In genomic region chr10:126809587-126809986, GRCm38 (mm10) we compare ENCODE assay signal across 9 mouse cellular contexts.
A peak's percentile ranks its signal among the peaks of the same experiment; 100 is the strongest.
DNase-seq lines count a peak whose midpoint lies in the region; ATAC-seq and TF ChIP-seq lines count a peak whose summit lies in the region.
"Had no signal": no experiment of that assay in that cellular context is flagged by ENCODE, and none has a peak within 500 bp of the region (broad histone marks: within the 10 kb centered on the region; RNA-seq: fewer than 3 reads in every experiment).

No protein-coding gene starts in this region.

- no peaks in the 10 kb centered on the region for H3K36me3 ChIP-seq in heart, embryonic 13.5 days
- no peaks in the 10 kb centered on the region for H3K36me3 ChIP-seq in forebrain, embryonic 10.5 days (replicated peaks)
- no peaks in the 10 kb centered on the region for H3K36me3 ChIP-seq in lung, postnatal 0 days (ENCODE audit: insufficient read depth, low read length)
- H3K36me3 ChIP-seq: G1E had no signal

- TF ChIP-seq EP300 in lung, postnatal 0 days (IDR thresholded peaks at IDR 0.05), result no peak

- peak overlapping the region; percentile 67; the same call in 1 of the 2 replicates for H3K9ac ChIP-seq in heart, embryonic 13.5 days
- H3K9ac ChIP-seq in lung, postnatal 0 days (replicated peaks; ENCODE audit: low read depth), result no peak overlapping the region

- no peak overlapping the region for H3K27ac ChIP-seq in heart, embryonic 13.5 days (replicated peaks)
- H3K27ac ChIP-seq in bone marrow, adult 2 months (ENCODE audit: control insufficient read depth, insufficient read depth, low read depth, low read length, poor library complexity), result no peak overlapping the region
- H3K27ac ChIP-seq in forebrain, embryonic 10.5 days, result no peak overlapping the region
- H3K27ac ChIP-seq in lung, postnatal 0 days (ENCODE audit: low read length), result no peak overlapping the region

- DNase-seq in heart, adult 18-20 months, result no peak
- no peak for DNase-seq in forebrain, embryonic 10.5 days (ENCODE audit: extremely low spot score, low spot score)
- DNase-seq in kidney, postnatal 4 days, result peak; percentile 6 to 30
- DNase-seq in lung, postnatal 0 days (ENCODE audit: low spot score), result peak; percentile 6
- peak; percentile 31 for DNase-seq in right cerebral cortex, postnatal 4 days
- no peak for DNase-seq in gastrocnemius, postnatal 10 days

- no peaks in the 10 kb centered on the region for H3K27me3 ChIP-seq in heart, embryonic 13.5 days (replicated peaks)
- H3K27me3 ChIP-seq in forebrain, embryonic 10.5 days (ENCODE audit: poor library complexity, severe bottlenecking), result no peaks in the 10 kb centered on the region
- H3K27me3 ChIP-seq in lung, postnatal 0 days (replicated peaks; ENCODE audit: insufficient read depth, low read length), result no peaks in the 10 kb centered on the region

- H3K4me2 ChIP-seq in heart, embryonic 13.5 days, result peak overlapping the region; percentile 60
- peak overlapping the region; percentile 51 for H3K4me2 ChIP-seq in lung, postnatal 0 days (replicated peaks; ENCODE audit: low read depth, low read length)

- H3K4me3 ChIP-seq in heart, embryonic 13.5 days, result peak overlapping the region; percentile 45
- H3K4me3 ChIP-seq in bone marrow, adult 2 months (replicated peaks; ENCODE audit: control insufficient read depth, low read depth, low read length), result peak overlapping the region; percentile 22
- peak overlapping the region; percentile 29 for H3K4me3 ChIP-seq in forebrain, embryonic 10.5 days
- H3K4me3 ChIP-seq in lung, postnatal 0 days (ENCODE audit: low read depth, low read length), result peak overlapping the region; percentile 34

- TF ChIP-seq CTCF in bone marrow, adult 2 months (IDR thresholded peaks at IDR 0.05; ENCODE audit: control insufficient read depth, insufficient read depth, low read length), result no peak
- peak; percentile 53 for TF ChIP-seq CTCF in lung, postnatal 0 days (IDR thresholded peaks at IDR 0.05)

- TF ChIP-seq POLR2A in bone marrow, adult 2 months (IDR thresholded peaks at IDR 0.05; ENCODE audit: borderline replicate concordance, control insufficient read depth, low read depth, low read length), result no peak

- ATAC-seq in heart, embryonic 13.5 days (ENCODE audit: extremely low read depth, insufficient number of reproducible peaks, low FRiP score, low TSS enrichment), result no peak
- no peak for ATAC-seq in lung, postnatal 0 days

- H3K9me3 ChIP-seq in heart, embryonic 13.5 days, result no peaks in the 10 kb centered on the region
- H3K9me3 ChIP-seq in forebrain, embryonic 10.5 days, result no peaks in the 10 kb centered on the region
- H3K9me3 ChIP-seq in lung, postnatal 0 days (ENCODE audit: low read length), result no peaks in the 10 kb centered on the region

- WGBS in heart, embryonic 13.5 days, result 41% methylated on average over 17 of the region's 17 CpGs
- 62% methylated on average over 17 of the region's 17 CpGs for WGBS in bone marrow, adult 2 months
- WGBS in forebrain, embryonic 10.5 days, result 54% methylated on average over 17 of the region's 17 CpGs
- WGBS in lung, postnatal 0 days, result 43% methylated on average over 17 of the region's 17 CpGs

- H3K4me1 ChIP-seq in heart, embryonic 13.5 days, result 0 out of 2 replicates have a peak, but pooled peaks cover 4% of the 10 kb centered on the region
- H3K4me1 ChIP-seq in bone marrow, adult 2 months (ENCODE audit: control insufficient read depth, insufficient read depth, low read length), result no peaks in the 10 kb centered on the region
- H3K4me1 ChIP-seq in forebrain, embryonic 10.5 days, result peaks cover 7% of the 10 kb centered on the region
- no peaks in the 10 kb centered on the region for H3K4me1 ChIP-seq in lung, postnatal 0 days (ENCODE audit: insufficient read depth, low read depth, low read length)

Comparison
In these comparisons a context has a peak if more than half of its experiments do, and no peak if none do; other contexts are left out.
1. DNase-seq: peak in kidney, postnatal 4 days (2 of 2), lung, postnatal 0 days (single experiment) and right cerebral cortex, postnatal 4 days (single experiment); none in heart, adult 18-20 months (0 of 2), forebrain, embryonic 10.5 days (single experiment) and gastrocnemius, postnatal 10 days (single experiment).
2. Peak in every context shown above with its lines, with median percentiles within 50 percentile points of each other: H3K4me3 ChIP-seq.